In the genomic region with DNA sequence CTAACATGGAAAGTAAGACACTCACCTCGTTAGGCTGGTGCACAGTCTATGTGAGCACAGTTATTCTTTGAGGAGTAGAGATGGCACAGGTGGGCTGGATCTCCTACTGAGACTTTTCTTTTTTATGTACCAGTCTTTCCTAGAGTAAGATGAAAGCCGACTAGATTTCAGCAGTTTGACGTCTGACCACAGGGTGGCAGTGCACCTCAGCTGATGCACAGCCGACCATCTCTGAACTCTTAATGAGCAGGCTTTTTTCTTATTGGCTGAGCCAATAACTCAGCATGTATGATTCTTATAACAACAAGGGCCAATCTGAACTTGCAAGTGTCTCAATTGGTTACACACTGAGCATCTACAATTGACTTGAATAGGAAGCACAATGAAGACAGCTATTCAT, we compare ENCODE assay signal across 9 mouse cellular contexts.
A peak's percentile ranks its signal among the peaks of the same experiment; 100 is the strongest.
DNase-seq lines count a peak whose midpoint lies in the region; TF ChIP-seq lines count a peak whose summit lies in the region.
"Had no signal": no experiment of that assay in that cellular context is flagged by ENCODE, and none has a peak within 500 bp of the region (broad histone marks: within the 10 kb centered on the region; RNA-seq: fewer than 3 reads in every experiment).

No protein-coding gene starts in this region.

- TF ChIP-seq POLR2A in MEL (IDR thresholded peaks at IDR 0.05; ENCODE audit: control insufficient read depth in 1 of 2, insufficient read depth in 1 of 2, low read depth in 1 of 2, low read length in 2 of 2, poor library complexity in 1 of 2), result no peak

- no peak overlapping the region for H3K9ac ChIP-seq in MEL (ENCODE audit: control insufficient read depth, low read depth, low read length, poor library complexity, severe bottlenecking)

- TF ChIP-seq RAD21 in MEL (IDR thresholded peaks at IDR 0.05; ENCODE audit: low read depth, low read length), result no peak

- no peak overlapping the region for H3K27ac ChIP-seq in layer of hippocampus, adult 2 months
- H3K27ac ChIP-seq in MEL (ENCODE audit: control insufficient read depth, low read depth, low read length), result no peak overlapping the region

- no peaks in the 10 kb centered on the region for H3K4me1 ChIP-seq in MEL (ENCODE audit: control insufficient read depth in 1 of 2, insufficient read depth in 2 of 2, low read length in 2 of 2)

- DNase-seq in layer of hippocampus, adult 2 months (ENCODE audit: low spot score in 2 of 2), result no peak
- no peak for DNase-seq in layer of hippocampus, adult 9-10 months (ENCODE audit: low spot score)
- peak; percentile 59 for DNase-seq in CD4-positive, CD25-positive, alpha-beta regulatory T cell, adult 2 months (ENCODE audit: low read depth, low spot score)
- peak; percentile 5 for DNase-seq in MEL (ENCODE audit: low read depth, low spot score)
- DNase-seq in mesoderm, embryonic 11.5 days (ENCODE audit: low read depth, low spot score), result peak; percentile 3
- no peak for DNase-seq in ovary, adult 18-20 months (ENCODE audit: low spot score)
- no peak for DNase-seq in c-Kit-positive CD71-positive TER-119-positive erythroid progenitor cells, embryonic 14.5 days (ENCODE audit: low spot score)
- DNase-seq: adrenal gland, postnatal 36 days; gastrocnemius, postnatal 36 days had no signal

- no peak overlapping the region for H3K4me3 ChIP-seq in layer of hippocampus, adult 2 months
- H3K4me3 ChIP-seq in MEL (ENCODE audit: control insufficient read depth in 1 of 2, insufficient read depth in 1 of 2, low read depth in 2 of 2, low read length in 2 of 2), result no peak overlapping the region

- H3K79me2 ChIP-seq in MEL (ENCODE audit: control insufficient read depth, insufficient read depth, low read length, poor library complexity), result no peaks in the 10 kb centered on the region

- H3K36me3 ChIP-seq in MEL (ENCODE audit: control insufficient read depth in 1 of 2, insufficient read depth in 2 of 2, low read length in 2 of 2), result no peaks in the 10 kb centered on the region

- H3K9me3 ChIP-seq in MEL (replicated peaks; ENCODE audit: insufficient read depth, low read length), result no peaks in the 10 kb centered on the region

- H3K27me3 ChIP-seq in MEL (ENCODE audit: control insufficient read depth in 1 of 2, insufficient read depth in 2 of 2, low read length in 2 of 2), result no peaks in the 10 kb centered on the region

- no peak for TF ChIP-seq EP300 in MEL (IDR thresholded peaks at IDR 0.05; ENCODE audit: low read depth in 1 of 2, low read length in 2 of 2)

- TF ChIP-seq CTCF in layer of hippocampus, adult 2 months (conservative IDR thresholded peaks at IDR 0.05), result peak; percentile 60
- TF ChIP-seq CTCF in MEL (IDR thresholded peaks at IDR 0.05 in 2 of 3, conservative IDR thresholded peaks at IDR 0.05 in 1 of 3; ENCODE audit: control insufficient read depth in 1 of 3, insufficient read depth in 1 of 3, low read depth in 2 of 3, low read length in 3 of 3, poor library complexity in 1 of 3, severe bottlenecking in 1 of 3), result no peak; a peak in 1 of 6 replicates

TF ChIP-seq in MEL, 35 proteins besides CTCF, POLR2A, EP300 and RAD21:
- TF ChIP-seq E2F4 (IDR thresholded peaks at IDR 0.05; ENCODE audit: borderline replicate concordance, low read depth, low read length), result no peak
- no peak for TF ChIP-seq ZKSCAN1 (IDR thresholded peaks at IDR 0.05; ENCODE audit: low read depth, low read length)
- no peak for TF ChIP-seq MEF2A (IDR thresholded peaks at IDR 0.05; ENCODE audit: extremely low read depth, insufficient replicate concordance, low read depth, low read length, poor library complexity, severe bottlenecking)
TF ChIP-seq in MEL: peak in this region for 0.

Comparison
In these comparisons a context has a peak if more than half of its experiments do, and no peak if none do; other contexts are left out.
1. DNase-seq: peak in CD4-positive, CD25-positive, alpha-beta regulatory T cell, adult 2 months (single experiment), MEL (single experiment) and mesoderm, embryonic 11.5 days (single experiment); none in layer of hippocampus, adult 2 months (0 of 2), layer of hippocampus, adult 9-10 months (single experiment), ovary, adult 18-20 months (single experiment) and c-Kit-positive CD71-positive TER-119-positive erythroid progenitor cells, embryonic 14.5 days (single experiment).